Mouse (Mus musculus) kidney, postnatal 25 days (tissue): ENCODE measurements at regions not wholly inside any gene's neighbourhood (a gene's known extent, or its start where the extent isn't known, plus 50 kb on each side); places are given as distances from the start of the nearest gene placed in this dataset.
A peak's percentile ranks its signal among the peaks of the same experiment; 100 is the strongest.

Experiments used
- DNase-seq, 2 experiments: peaks; one replicate each; pipeline ENCODE4 v3.0.0; 2021; ENCODE audit warnings: mixed read lengths in 2 of 2

DNA sequence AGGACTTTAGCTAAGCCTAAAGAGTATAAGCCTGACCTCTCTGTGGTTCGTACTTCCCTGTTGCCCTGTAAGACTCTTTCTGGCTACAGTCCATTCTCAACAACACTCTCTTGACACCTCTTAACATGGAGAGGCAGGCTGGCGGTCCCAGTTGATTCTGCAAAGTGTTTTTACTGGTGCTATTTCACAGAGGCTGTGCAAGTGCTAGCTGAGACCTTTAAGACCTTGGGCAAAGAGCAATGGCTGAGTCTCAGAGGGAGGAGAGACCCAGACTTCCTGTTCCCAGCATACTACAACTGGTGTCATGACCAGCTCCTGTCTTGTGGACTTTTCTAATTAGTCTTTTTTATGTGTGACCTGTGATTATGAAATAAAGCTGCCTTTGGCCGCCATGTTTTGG, 159.6 kb downstream of the Lyplal1 start:
- peak; percentile 22 to 45 for DNase-seq

DNA sequence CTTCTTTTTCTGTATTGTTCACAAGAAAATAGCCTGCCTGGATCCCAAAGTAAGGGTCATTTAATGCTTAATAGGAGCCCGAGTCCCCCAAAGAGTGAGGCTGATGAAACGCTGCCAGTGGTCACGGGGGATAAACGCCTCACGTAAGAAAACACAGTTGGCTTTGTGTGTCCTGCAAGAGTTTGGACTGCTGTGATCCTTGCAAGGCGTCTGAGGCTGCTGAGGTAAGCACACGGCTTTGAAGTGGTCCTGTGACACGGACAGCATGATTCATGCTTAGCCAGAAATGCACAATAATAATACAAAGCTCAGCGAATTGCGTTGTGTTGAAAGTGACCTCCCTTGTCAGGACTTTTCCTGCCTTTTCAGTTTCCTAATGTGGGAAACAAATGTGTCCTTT, 158.8 kb downstream of the Lyplal1 start:
- no peak for DNase-seq

DNA sequence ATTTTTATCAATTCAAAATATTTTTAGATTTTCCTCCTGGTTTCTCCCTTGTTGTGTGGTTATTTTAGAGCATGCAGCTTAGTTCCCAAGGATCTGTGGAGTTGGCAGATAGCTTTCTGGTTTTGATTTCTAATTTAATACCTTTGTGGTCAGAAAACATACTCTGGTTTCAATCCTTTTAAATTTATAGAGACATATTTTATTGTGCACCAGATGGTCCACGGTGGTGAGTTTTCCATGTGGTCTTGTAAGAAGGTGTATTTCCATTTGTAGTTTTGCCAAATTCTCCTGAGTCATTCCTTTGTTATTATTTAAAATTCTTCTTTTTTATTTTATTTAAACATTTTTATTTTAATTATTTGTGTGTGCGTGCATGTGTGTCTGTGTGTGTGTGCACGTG, 154.5 kb downstream of the Lyplal1 start:
- no peak for DNase-seq

DNA sequence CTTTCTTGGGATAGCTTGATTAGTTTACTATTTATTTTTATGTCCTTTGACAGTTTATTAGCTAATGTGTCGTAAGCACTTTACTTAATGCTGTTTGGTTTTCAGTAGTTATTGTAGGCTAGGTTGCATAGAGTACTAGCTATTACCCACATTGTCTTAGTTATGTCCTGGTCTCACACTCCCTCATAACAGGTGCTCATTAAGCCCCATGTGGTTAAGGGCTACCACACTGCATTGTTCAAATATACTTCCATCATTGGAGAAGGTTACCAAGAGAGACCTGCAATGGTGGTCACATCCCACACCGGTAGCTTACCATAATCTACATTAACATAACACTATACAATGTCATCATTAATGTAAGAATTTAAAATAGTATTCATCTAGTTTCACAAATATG, 153.3 kb downstream of the Lyplal1 start:
- DNase-seq: no peak

DNA sequence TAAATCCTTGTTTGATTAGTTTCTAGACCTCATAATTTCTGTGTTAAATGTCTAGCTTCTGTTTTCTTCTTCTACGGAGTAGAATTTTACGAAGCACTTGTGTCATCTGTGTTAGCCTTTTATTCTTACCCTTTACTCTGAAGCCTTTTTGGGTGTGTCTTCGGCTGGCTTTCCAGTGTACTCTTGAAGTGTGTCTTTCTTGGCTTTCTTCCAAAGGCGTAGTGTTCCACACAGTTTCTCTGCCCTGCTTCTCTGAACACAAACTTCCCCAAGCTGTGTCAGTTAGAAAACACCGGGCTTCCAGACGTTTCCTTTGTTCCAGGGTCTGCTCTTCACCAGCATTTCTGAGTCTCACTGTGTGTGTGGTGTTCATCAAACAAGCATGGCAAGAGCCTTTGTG, 152.7 kb downstream of the Lyplal1 start:
- no peak for DNase-seq

DNA sequence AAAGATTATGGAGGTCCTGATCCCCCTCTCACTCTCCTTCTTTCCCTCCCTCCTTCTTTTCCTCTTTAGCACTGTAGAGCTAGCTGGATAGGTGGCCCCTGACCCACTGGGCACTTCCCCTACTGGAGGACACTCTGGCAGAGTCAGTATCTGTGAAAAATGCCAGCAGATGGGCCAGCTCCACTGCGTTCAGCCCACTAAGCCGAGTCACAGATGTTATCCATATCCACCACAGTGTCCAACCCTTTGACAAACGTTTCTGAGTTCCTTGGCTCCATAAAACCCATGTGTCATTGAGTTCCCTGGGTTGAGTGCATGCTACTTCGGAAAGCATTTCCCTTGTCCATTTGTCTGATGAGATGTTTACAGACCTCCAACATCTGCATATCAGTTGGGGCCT, 149.9 kb downstream of the Lyplal1 start:
- no peak for DNase-seq

DNA sequence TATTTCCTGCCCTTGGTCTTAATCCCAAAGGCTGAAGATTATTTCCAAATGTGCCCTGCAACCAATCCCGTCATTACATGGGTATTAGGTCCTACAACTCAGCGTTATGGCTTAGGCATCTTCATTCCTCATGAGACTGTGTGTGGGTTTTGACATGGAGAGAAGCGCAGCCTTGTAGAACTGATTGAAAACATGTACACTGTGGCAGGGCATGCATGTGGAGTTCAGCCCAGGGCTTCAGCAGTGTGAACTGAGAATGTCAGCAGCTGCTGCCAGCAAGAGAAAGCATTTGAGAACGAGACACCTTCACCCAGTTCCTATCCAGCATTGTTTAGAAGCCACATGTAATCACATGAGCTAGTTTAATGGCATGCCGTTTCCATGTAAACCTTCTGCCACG, 149.3 kb downstream of the Lyplal1 start:
- DNase-seq: no peak

DNA sequence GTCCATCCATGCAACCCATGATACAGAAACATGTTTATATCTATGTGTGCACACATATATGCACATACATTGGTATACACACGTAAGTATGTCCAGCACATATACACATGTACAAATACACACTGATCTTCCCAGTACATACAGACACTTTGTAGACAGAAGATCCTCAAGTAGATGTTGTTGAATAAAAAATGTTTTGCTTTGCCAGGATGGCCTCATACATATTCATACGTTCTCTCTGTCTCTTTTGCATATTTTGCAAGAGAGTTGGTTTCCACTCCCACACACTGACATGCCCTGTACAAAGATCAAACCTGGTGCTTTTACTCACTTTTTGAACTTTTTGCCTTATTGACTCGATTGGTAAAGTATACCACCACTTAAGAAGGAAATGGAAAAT, 148.5 kb downstream of the Lyplal1 start:
- DNase-seq: no peak

DNA sequence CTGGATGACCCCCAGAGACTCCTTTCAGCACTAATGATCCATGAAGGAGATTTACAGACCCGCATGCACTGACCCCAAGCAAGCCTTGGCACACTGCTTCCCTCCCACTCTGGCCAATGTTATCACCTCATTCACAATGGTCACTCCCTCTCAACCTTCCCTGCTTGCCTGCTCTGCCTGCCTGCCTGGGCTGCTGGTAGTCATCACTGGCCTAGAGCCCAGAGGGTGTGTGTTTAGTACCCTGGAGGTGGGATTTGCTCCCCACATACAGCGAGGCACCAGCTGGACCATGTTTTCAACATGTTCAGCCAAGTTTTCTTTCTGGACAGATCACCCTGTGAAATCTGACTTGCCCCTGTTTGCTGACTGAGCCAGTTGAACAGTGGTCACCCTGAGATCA, 147.9 kb downstream of the Lyplal1 start:
- DNase-seq: peak; percentile 20 to 48

DNA sequence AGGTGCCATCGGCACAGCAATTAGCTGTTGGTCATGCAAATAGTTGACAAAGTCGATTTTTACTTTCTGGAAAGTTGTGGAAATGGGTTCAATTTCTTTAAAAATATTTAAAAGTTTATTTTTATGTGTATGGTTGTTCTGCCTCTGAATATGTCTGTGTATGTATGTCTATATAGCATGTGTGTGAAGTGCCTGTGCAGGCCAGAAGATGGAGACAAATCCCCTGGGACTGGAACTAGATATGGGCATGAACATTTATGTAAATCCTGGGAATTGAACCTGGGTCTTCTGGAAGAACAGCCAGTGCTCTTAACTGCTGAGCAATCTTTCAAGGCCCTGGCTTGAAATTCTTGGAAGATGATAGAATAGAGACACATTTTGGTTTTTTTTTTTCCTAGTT, 140.0 kb downstream of the Lyplal1 start:
- DNase-seq: no peak

DNA sequence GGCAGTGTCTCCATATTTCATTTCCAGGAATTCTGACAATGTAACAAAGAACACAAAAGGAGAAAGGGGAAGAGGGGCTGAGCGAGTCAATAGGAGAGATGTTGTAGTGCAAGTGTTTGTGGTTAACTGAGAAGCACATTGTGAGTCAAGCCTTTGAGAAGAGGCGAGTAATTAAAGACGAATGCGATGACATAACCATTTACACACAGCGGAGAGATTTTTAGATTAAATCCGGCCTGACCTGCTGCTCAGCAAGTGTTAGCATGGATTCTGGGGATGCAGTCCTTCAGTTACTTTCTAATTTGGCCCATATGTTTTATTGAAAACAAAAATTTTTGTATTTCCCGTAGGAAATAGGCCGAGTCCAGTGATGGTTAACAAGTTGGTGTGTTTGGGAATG, 127.7 kb downstream of the Lyplal1 start:
- DNase-seq: no peak

DNA sequence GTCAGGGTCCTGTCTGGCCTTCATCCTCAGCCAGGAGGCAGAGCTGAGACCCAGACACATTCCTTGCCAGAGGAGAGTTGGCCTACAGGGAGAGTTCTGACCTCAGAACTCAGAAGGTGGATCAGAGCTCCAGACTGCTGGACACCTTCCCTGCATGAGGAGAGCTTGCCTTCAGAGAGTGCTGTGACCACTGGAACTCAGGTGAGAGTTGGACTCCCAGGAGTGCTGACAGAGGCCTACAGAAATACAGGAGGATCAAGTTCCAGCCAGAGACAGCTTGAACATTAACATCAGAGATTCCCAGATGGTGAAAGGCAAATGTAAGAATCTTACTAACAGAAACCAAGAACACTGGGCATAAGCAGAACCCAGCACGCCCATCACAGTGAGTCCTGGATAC, 117.0 kb downstream of the Lyplal1 start:
- DNase-seq: peak; percentile 20 to 61

DNA sequence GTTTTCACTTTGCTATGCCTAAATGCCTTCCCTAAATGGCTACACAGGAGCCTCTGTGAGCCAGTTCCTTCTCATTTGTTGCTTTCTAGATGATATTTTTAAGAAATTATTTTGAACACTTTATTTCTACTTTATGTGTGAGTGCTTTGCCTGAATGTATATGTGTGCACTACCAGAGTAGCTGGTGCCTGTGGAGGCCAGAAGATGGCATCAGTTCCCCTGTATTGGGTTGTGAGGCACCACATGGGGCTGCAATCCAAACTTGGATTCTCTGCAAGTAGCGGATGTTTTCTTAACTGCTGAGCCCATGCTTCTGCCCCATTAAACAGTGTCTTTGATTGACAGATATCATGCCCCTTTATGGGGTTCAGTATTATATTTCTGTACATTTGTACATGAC, 103.7 kb downstream of the Lyplal1 start:
- DNase-seq: no peak

DNA sequence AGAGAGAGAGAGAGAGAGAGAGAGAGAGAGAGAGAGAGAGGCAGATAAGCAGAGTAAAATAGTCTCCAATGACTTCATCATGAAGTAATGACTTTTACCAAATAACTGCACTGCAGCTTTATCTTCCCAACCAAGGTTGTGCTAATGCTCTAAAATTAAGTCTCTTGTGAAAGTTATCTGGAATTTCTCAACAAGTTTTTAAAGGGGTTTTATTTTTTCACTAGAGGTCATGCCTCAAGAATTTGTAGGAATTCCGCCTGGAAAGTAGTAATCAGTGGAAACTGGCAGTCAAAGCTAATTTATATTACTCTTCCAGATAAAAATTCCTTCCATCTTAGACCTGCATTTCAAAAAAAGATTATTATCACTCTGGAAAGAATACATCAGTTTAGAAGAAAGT, 102.9 kb downstream of the Lyplal1 start:
- DNase-seq: no peak

DNA sequence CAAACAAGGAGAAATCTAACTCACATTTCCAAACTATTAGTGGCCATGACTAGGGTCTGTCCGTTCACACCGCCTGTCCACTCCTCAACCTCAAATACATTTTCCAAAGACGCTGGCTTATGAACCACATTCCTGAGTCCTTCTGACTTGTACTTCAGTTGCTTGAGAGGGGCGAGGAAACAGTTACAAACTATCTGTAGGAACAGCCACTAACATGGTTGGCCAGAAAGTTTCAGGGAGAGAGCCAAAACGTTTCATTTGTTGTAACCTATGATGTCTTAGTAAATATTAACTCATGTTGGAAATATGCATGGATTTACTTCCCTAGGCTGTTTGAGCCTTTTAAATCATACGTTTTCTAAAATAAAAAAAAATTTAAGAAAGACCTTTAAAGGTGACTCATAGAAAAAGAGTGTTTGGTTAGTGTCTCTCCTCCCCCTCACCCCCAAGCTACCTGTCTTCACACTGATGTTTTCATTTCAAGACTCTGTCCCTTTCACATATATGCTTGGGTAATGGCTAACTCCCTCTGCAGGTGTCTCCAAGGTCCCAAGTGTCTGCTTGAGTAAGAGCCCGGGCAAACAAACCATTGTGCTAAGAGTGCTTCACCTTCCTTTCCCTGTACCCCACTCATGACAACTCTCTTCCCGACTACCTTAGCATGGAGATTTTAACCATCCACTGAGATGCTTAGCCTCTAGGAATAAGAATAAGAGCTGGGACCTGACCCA, 101.1 kb downstream of the Lyplal1 start:
- DNase-seq: no peak

DNA sequence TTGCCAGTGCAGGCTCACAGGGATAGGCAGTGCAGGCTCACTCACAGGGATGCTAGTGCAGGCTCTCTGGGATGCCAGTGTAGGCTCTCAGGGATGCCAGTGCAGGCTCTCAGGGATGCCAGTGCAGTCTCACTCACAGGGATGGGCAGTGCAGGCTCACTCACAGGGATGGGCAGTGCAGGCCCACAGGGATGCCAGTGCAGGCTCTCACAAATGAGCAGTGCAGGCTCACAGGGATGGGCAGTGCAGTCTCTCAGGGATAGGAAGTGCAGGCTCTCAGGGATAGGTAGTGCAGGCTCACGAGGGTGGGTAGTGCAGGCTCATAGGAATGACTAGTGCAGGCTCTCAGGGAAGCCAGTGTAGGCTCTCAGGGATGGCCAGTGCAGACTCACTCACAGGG, 99.6 kb downstream of the Lyplal1 start:
- no peak for DNase-seq

DNA sequence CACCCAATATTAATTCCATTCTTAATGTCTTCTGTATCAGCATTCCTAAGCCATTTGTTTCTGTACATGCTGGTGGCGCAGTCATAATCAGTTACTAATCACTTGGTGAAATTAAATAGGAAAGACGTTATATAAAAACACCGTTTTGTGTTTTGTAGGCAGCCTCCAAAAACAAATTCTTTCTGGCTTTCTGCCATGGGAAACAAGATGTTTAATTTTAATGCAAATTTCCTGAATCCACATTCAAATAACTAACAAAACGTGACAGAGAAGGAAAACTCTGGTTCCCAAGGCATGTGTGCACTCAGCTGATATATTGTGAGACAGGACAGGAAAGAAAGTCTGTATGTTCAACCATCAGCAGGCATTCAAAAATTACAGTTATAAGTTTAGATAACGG, 97.6 kb downstream of the Lyplal1 start:
- DNase-seq: no peak

DNA sequence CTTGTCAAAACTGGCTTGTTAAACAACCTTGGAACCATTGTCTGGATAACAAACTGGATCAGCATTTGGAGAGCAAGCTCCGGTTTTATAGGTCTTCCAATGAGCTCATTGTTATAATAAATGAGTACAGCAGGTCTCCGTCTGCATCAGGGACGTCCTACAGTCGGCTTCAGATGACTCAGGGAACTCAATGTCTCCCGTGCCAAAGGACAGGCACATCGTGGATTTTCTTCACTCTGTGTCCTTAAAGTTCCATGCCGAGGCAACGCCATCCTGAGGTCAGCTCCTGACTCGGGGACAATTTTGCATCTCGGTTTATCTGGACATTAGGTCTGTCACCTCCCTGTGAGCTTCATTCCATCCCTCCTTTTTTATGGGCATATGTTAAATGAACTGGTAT, 85.2 kb downstream of the Lyplal1 start:
- no peak for DNase-seq

DNA sequence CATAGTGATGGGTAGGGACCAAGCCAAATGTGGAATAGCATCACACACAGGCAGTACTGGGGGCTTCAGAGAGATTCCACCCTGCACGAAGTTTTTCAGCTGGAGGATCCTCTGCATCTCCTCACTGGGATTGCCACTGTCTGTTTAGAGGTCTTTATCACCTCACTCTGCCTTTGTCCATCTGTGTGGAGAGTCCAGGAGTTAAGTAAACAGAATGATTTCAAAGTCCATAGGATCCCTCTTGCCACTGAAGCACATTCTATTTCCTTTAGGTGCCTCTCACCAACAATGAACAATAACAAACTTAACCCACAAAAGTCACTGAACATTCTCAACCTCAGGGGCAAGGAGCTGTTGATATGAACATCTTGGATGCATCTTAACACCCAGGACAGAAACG, 82.7 kb downstream of the Lyplal1 start:
- no peak for DNase-seq
